Mouse (Mus musculus) liver, embryonic 16.5 days (tissue): ENCODE data around the gene Ttll3. TPM values are rescaled to one million over a fixed set of nuclear protein-coding genes. Genes with fewer than 3 reads are reported as not detected.

Experiments
- ATAC-seq: fragments of 200-750 bp; cut with Nextera tagmentation; 2 replicates; pipeline ENCODE4 v1.8.0; 2017; ENCODE audit warnings: low read depth, mild to moderate bottlenecking, moderate number of reproducible peaks, moderate library complexity
- H3K27ac ChIP-seq: fragments of 300-500 bp; sonication (generic); 2 replicates; pipeline ENCODE4 v1.5.1; 2014; ENCODE audit warnings: mild to moderate bottlenecking, low read length
- H3K27me3 ChIP-seq: fragments of 300-500 bp; sonication (generic); 2 replicates; pipeline ENCODE4 v1.6.1; 2014; ENCODE audit warnings: low read depth, low read length, mixed read lengths; ENCODE audit not compliant: control insufficient read depth, insufficient read depth
- H3K36me3 ChIP-seq: fragments of 300-500 bp; sonication (generic); 2 replicates; pipeline ENCODE4 v1.6.1; 2014; ENCODE audit warnings: mild to moderate bottlenecking; ENCODE audit not compliant: control insufficient read depth, insufficient read depth
- H3K4me1 ChIP-seq: fragments of 300-500 bp; sonication (generic); 2 replicates; pipeline ENCODE4 v1.6.1; 2014; ENCODE audit warnings: low read depth, low read length, mixed read lengths; ENCODE audit not compliant: control insufficient read depth
- H3K4me2 ChIP-seq: fragments of 300-500 bp; sonication (generic); 2 replicates; pipeline ENCODE4 v1.6.1; 2014; ENCODE audit warnings: low read depth, low read length, mixed read lengths
- H3K4me3 ChIP-seq: fragments of 300-500 bp; sonication (generic); 2 replicates; pipeline ENCODE4 v1.5.1; 2014; ENCODE audit warnings: low read depth, mild to moderate bottlenecking, low read length
- H3K9ac ChIP-seq: fragments of 300-500 bp; sonication (generic); 2 replicates; pipeline ENCODE4 v1.6.1; 2014; ENCODE audit warnings: low read depth, low read length
- H3K9me3 ChIP-seq: fragments of 300-500 bp; sonication (generic); replicated peaks from 2 replicates; pipeline ENCODE4 v1.6.1; 2016; ENCODE audit warnings: low read length; ENCODE audit not compliant: control insufficient read depth
- WGBS: fragments of 180-500 bp; shearing (Covaris S2); extraction: QIAGEN DNeasy Blood & Tissue Kit; methylation state at CpG from one replicate; pipeline ENCODE4 v1.1.7; 2014; ENCODE audit not compliant: insufficient replicate concordance; 5-methylcytosine and 5-hydroxymethylcytosine counted together
- polyA plus RNA-seq: library from polyadenylated mRNA; unstranded; fragments of >200 nt; fragmentation: Nextera tagmentation; extraction: Ambion mirVana; gene quantifications from 2 replicates; pipeline ENCODE4 v1.2.1, GENCODE M21; 2015

Ttll3 gene
- polyA plus RNA-seq, 1 experiment from 2014 or later: 0.90 TPM

- Histone ChIP-seq H3K27ac (no peak overlapping the region), H3K4me2 (no peak overlapping the region), H3K9ac (no peak overlapping the region), H3K27me3 (no peaks in the 10 kb centered on the region), H3K36me3 (no peaks in the 10 kb centered on the region), H3K4me1 (no peaks in the 10 kb centered on the region), H3K4me3 (no peak overlapping the region), H3K9me3 (no peaks in the 10 kb centered on the region)
- 66% methylated on average over 12 of the region's 12 CpGs for WGBS
- ATAC-seq: no peak
These were observed 15.8 kb downstream of the Ttll3 start for GRCm38 (mm10) chr6:113404649-113405448.

DNA sequence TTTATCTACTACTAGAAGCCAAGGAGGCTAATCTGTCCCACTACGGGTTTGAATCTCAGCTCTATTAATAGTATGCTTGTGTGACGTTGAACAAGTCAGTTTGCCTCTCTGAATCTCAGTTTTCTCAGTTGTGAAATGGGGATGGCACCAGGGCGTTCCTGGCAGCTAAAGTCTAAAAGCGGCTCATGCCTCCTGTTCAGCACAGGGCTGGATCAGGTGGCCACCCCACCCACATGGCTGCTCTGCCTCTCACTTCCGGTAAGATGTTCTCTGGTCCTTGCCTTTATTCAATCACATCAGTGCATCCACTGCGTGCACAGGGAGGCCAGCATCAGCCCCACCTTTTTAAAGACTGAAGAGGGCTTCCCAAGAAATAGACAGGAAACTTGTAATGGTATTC lies 16.4 kb downstream of the Ttll3 start:
- no peak for ATAC-seq
- 67% methylated on average over 6 of the region's 6 CpGs for WGBS

DNA sequence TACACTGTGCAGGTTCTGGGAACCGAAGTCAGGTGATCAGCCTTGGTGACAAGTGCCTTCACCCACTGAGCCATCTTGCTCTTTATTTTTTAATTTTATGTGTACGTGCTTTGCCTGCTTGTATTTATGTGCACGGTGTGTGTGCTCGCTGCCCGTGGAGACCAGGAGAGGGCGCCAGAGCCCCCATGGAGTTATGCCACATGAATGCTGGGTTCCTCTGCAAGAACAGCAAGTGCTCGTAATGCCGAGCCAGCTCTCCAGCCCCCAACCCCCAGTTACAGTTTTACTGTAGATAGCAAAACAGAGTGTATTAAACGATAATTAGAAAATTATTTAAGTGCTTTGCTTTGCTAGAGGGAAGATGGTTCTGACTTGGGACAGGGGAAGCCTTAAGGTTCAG lies 17.6 kb downstream of the Ttll3 start:
- no peaks in the 10 kb centered on the region for H3K9me3 ChIP-seq
- ATAC-seq: no peak
- H3K9ac ChIP-seq: no peak overlapping the region
- H3K4me2 ChIP-seq: no peak overlapping the region
- no peaks in the 10 kb centered on the region for H3K4me1 ChIP-seq
- H3K27me3 ChIP-seq: no peaks in the 10 kb centered on the region
- no peak overlapping the region for H3K4me3 ChIP-seq
- H3K27ac ChIP-seq: no peak overlapping the region
- H3K36me3 ChIP-seq: no peaks in the 10 kb centered on the region
- WGBS: 73% methylated on average over 9 of the region's 9 CpGs

More for the DNA sequence above, 16.4 kb downstream of the Ttll3 start:
- H3K4me1 ChIP-seq: no peaks in the 10 kb centered on the region
- no peaks in the 10 kb centered on the region for H3K36me3 ChIP-seq
- no peak overlapping the region for H3K27ac ChIP-seq
- no peak overlapping the region for H3K9ac ChIP-seq
- no peaks in the 10 kb centered on the region for H3K27me3 ChIP-seq
- H3K4me2 ChIP-seq: no peak overlapping the region
- no peaks in the 10 kb centered on the region for H3K9me3 ChIP-seq
- H3K4me3 ChIP-seq: no peak overlapping the region

DNA sequence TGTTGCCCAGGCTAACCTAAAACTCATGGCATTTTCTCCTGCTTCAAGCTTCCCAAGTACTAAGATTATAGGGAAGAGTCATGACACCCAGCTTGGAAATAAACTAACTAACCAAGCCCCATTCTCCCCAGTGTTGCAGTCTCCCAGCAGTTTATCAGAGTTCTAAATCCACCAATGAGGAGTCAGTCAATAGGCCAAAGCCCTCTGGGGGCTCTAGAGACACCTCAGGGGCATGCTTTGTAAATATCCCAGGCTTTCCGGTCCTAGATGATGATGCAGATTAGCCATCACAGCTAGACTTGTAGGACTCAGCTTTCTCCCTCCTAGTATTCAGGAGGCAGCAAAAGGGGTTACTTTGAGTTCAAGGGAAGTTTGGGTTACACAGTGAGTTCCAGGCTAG lies 20.9 kb downstream of the Ttll3 start:
- Histone ChIP-seq H3K36me3 (no peaks in the 10 kb centered on the region), H3K9me3 (no peaks in the 10 kb centered on the region), H3K4me3 (no peak overlapping the region), H3K4me2 (no peak overlapping the region), H3K4me1 (no peaks in the 10 kb centered on the region), H3K27ac (no peak overlapping the region), H3K9ac (no peak overlapping the region), H3K27me3 (no peaks in the 10 kb centered on the region)
- no peak for ATAC-seq
- WGBS: 55% methylated on average over 1 of the region's 1 CpGs

GRCm38 (mm10) chr6:113416416-113416815 lies 27.4 kb downstream of the Ttll3 start:
- 69% methylated on average over 5 of the region's 5 CpGs for WGBS

DNA sequence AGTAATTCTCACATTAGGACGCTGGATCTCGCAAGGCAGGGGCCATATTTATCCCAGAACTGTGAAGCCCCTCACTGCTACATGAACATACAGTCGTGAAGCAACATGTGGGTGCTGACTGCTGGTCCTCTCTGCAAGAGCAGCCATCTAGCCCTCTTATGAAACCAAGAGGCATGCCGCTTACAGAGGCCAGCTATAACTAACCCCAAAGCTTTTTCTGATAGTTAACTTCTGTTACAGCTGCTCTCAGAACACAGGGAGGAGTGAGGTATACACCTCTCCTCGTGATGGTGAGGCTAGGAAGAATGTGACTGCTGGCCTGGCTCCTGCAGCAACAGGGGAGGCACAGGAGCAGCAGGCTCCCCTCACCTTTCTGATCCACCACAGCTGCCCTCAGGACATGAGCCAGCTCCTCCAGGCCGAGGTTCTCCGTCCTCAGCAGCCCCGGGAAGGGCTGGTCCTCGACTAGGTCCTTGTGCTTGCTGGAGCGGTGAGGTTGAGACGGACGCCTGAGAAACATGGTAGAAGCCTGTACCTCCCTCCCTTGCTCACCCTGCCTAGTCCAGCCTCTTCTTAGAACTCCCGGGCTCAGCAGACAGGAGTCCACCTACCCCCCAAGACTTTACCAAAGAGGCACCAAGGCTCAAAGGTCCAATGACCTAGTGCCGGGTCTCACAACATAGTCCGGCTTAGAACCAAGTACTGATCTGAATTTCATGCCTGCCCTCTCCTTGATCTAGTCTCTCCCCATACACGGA lies 29.6 kb downstream of the Ttll3 start:
- H3K27me3 ChIP-seq: no peaks in the 10 kb centered on the region
- peak overlapping the region; percentile 46 for H3K27ac ChIP-seq
- H3K4me3 ChIP-seq: peak overlapping the region; percentile 77
- H3K36me3 ChIP-seq: no peaks in the 10 kb centered on the region
- no peaks in the 10 kb centered on the region for H3K9me3 ChIP-seq
- H3K4me2 ChIP-seq: peak overlapping the region; percentile 94
- H3K9ac ChIP-seq: peak overlapping the region; percentile 83
- ATAC-seq: peak; percentile 33
- 9% methylated on average over 16 of the region's 16 CpGs for WGBS
- H3K4me1 ChIP-seq: peaks cover 16% of the 10 kb centered on the region

More at GRCm38 (mm10) chr6:113416416-113416815, 27.4 kb downstream of the Ttll3 start:
- Histone ChIP-seq H3K36me3 (no peaks in the 10 kb centered on the region), H3K4me2 (no peak overlapping the region), H3K4me3 (no peak overlapping the region), H3K4me1 (peaks cover 16% of the 10 kb centered on the region), H3K27me3 (no peaks in the 10 kb centered on the region), H3K9ac (no peak overlapping the region), H3K27ac (no peak overlapping the region), H3K9me3 (no peaks in the 10 kb centered on the region)
- ATAC-seq: no peak

GRCm38 (mm10) chr6:113419199-113419587 lies 30.1 kb downstream of the Ttll3 start, which contains the start of gene Rpusd3:
Rpusd3 (minus strand) TSS chr6:113419340.
- Histone ChIP-seq H3K27me3 (no peaks in the 10 kb centered on the region), H3K9me3 (no peaks in the 10 kb centered on the region), H3K4me3 (peak within 1 kb of the TSS; percentile 77), H3K27ac (peak within 1 kb of the TSS; percentile 46), H3K4me1 (peaks cover 16% of the 10 kb centered on the region), H3K9ac (peak within 1 kb of the TSS; percentile 83), H3K4me2 (peak within 1 kb of the TSS; percentile 94), H3K36me3 (no peaks in the 10 kb centered on the region)
- WGBS: under 1% methylated on average over 25 of the region's 25 CpGs
- peak; percentile 99 for ATAC-seq

- peaks cover 12% of the 10 kb centered on the region for H3K4me1 ChIP-seq
- H3K36me3 ChIP-seq: no peaks in the 10 kb centered on the region
- no peak overlapping the region for H3K4me3 ChIP-seq
- WGBS: 30% methylated on average over 4 of the region's 4 CpGs
- H3K27ac ChIP-seq: no peak overlapping the region
- ATAC-seq: no peak
- no peaks in the 10 kb centered on the region for H3K9me3 ChIP-seq
- H3K27me3 ChIP-seq: no peaks in the 10 kb centered on the region
- H3K9ac ChIP-seq: no peak overlapping the region
- no peak overlapping the region for H3K4me2 ChIP-seq
These were observed 33.9 kb downstream of the Ttll3 start for GRCm38 (mm10) chr6:113423000-113423399.

DNA sequence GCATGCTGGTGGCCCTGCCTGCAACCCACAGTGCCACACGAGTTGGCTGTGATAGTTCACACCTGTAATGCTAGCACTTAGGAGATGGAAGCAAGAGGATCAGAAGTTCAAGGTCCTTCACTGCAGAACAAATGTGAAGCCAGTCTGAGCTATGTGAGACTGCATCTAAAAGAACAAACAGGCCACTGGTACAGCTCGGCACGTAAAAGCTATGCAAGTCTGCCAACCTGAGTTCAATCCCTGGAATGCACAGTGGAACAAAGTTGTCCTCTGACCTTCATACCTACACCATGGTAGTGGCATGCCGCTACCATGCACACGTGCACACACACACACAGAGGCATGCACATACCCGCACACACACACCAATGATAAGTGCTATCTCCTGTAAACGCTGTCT lies 35.1 kb downstream of the Ttll3 start:
- no peak overlapping the region for H3K27ac ChIP-seq
- H3K4me2 ChIP-seq: no peak overlapping the region
- no peaks in the 10 kb centered on the region for H3K36me3 ChIP-seq
- H3K4me1 ChIP-seq: peaks cover 5% of the 10 kb centered on the region
- WGBS: 59% methylated on average over 7 of the region's 7 CpGs
- H3K4me3 ChIP-seq: no peak overlapping the region
- no peaks in the 10 kb centered on the region for H3K9me3 ChIP-seq
- no peak overlapping the region for H3K9ac ChIP-seq
- H3K27me3 ChIP-seq: no peaks in the 10 kb centered on the region
- ATAC-seq: no peak
